Mouse (Mus musculus) intestine, embryonic 15.5 days (tissue): ENCODE results near the gene Crabp2. TPM values are rescaled to one million over a fixed set of nuclear protein-coding genes. Genes with fewer than 3 reads are reported as not detected.

ENCODE experiments used
- ATAC-seq: fragments of 200-750 bp; cut with Nextera tagmentation; 2 replicates; pipeline ENCODE4 v1.8.0; 2017; ENCODE audit warnings: moderate TSS enrichment, moderate library complexity
- H3K27ac ChIP-seq: fragments of 300-500 bp; sonication (generic); 2 replicates; pipeline ENCODE4 v1.5.1; 2015; ENCODE audit warnings: mild to moderate bottlenecking, inconsistent platforms
- H3K27me3 ChIP-seq: fragments of 300-500 bp; sonication (generic); replicated peaks from 2 replicates; pipeline ENCODE4 v1.6.1; 2015; ENCODE audit warnings: inconsistent platforms
- H3K36me3 ChIP-seq: fragments of 300-500 bp; sonication (generic); 2 replicates; pipeline ENCODE4 v1.6.1; 2015; ENCODE audit warnings: inconsistent platforms
- H3K4me1 ChIP-seq: fragments of 300-500 bp; sonication (generic); replicated peaks from 2 replicates; pipeline ENCODE4 v1.6.1; 2015; ENCODE audit warnings: inconsistent platforms
- H3K4me2 ChIP-seq: fragments of 300-500 bp; sonication (generic); replicated peaks from 2 replicates; pipeline ENCODE4 v1.6.1; 2015; ENCODE audit warnings: mild to moderate bottlenecking, inconsistent platforms
- H3K4me3 ChIP-seq: fragments of 300-500 bp; sonication (generic); replicated peaks from 2 replicates; pipeline ENCODE4 v1.5.1; 2015; ENCODE audit warnings: inconsistent platforms
- H3K9ac ChIP-seq: fragments of 300-500 bp; sonication (generic); 2 replicates; pipeline ENCODE4 v1.6.1; 2015; ENCODE audit warnings: inconsistent platforms
- H3K9me3 ChIP-seq: fragments of 300-500 bp; sonication (generic); 2 replicates; pipeline ENCODE4 v1.6.1; 2016; ENCODE audit warnings: inconsistent platforms
- WGBS: fragments of 180-500 bp; shearing (Covaris S2); methylation state at CpG from one replicate; pipeline ENCODE4 v1.1.7; 2015; 5-methylcytosine and 5-hydroxymethylcytosine counted together
- polyA plus RNA-seq: library from polyadenylated mRNA; unstranded; fragments of >200 nt; fragmentation: Nextera tagmentation; extraction: Ambion mirVana; gene quantifications from 2 replicates; pipeline ENCODE4 v1.2.1, GENCODE M21; 2015

Gene Crabp2
- polyA plus RNA-seq, 1 experiment from 2014 or later, result 8.2 TPM

DNA sequence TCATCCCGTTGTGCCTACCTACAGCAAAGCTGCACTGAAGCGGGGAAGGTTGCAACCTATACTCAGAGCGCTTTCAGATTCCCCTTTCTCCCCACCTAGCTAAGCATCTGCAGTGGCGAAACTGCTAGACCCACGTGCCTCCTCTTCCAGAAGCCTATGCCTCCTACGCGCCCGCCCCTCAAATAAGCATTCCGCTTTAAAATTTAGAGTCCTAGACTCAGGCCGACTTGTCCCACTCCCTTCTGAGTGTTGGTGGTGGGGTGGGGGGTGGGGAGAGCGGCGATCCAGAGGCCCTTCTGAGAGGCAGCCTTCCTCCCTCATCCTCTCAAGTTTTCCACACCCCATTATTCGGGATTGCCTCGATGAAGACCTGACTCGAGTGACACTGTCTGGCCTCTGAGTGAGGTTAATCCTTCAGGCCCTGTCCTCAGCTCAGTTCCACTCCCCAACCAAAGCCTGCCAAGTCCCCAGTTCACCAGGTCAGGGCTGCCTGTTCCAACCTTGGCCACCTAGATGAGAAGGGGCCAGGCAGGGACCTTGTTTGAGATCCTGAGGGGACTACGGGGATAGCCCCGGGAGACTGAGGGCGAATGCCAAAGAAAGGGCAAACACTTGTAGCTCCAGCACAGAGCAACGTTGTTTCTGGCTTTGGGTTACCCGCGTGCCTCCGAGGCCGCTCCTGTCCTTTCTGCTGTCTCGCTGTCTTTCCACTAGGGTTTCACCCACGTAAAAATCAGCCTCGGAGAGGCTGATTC, 1.2 kb upstream of the Crabp2 start:
- Histone ChIP-seq H3K4me2 (peak overlapping the region; percentile 59), H3K9ac (peak overlapping the region; percentile 22; the same call in 1 of the 2 replicates), H3K36me3 (peaks cover 4% of the 10 kb centered on the region; the same call in 1 of the 2 replicates), H3K4me1 (peaks cover 34% of the 10 kb centered on the region), H3K27me3 (peaks cover 35% of the 10 kb centered on the region), H3K4me3 (peak overlapping the region; percentile 19), H3K9me3 (no peaks in the 10 kb centered on the region), H3K27ac (no peak overlapping the region)
- ATAC-seq, result no peak
- WGBS, result 9% methylated on average over 26 of the region's 26 CpGs

- Histone ChIP-seq H3K9me3 (no peaks in the 10 kb centered on the region), H3K4me1 (peaks cover 36% of the 10 kb centered on the region), H3K4me2 (peak overlapping the region; percentile 59), H3K27ac (no peak overlapping the region), H3K36me3 (no peaks in the 10 kb centered on the region), H3K9ac (peak overlapping the region; percentile 22; the same call in 1 of the 2 replicates), H3K27me3 (peaks cover 37% of the 10 kb centered on the region), H3K4me3 (peak overlapping the region; percentile 19)
- 3% methylated on average over 17 of the region's 17 CpGs for WGBS
- no peak for ATAC-seq
Measured at GRCm38 (mm10) chr3:87947811-87948199, 661 bp upstream of the Crabp2 start.

- Histone ChIP-seq H3K4me1 (peaks cover 36% of the 10 kb centered on the region), H3K4me3 (no peak overlapping the region), H3K9ac (no peak overlapping the region), H3K27ac (no peak overlapping the region), H3K27me3 (peaks cover 39% of the 10 kb centered on the region), H3K9me3 (no peaks in the 10 kb centered on the region), H3K4me2 (peak overlapping the region; percentile 59), H3K36me3 (no peaks in the 10 kb centered on the region)
- whole genome bisulfite sequencing, result 23% methylated on average over 16 of the region's 16 CpGs
- no peak for ATAC-seq
Measured at GRCm38 (mm10) chr3:87949266-87949954, 944 bp downstream of the Crabp2 start.

DNA sequence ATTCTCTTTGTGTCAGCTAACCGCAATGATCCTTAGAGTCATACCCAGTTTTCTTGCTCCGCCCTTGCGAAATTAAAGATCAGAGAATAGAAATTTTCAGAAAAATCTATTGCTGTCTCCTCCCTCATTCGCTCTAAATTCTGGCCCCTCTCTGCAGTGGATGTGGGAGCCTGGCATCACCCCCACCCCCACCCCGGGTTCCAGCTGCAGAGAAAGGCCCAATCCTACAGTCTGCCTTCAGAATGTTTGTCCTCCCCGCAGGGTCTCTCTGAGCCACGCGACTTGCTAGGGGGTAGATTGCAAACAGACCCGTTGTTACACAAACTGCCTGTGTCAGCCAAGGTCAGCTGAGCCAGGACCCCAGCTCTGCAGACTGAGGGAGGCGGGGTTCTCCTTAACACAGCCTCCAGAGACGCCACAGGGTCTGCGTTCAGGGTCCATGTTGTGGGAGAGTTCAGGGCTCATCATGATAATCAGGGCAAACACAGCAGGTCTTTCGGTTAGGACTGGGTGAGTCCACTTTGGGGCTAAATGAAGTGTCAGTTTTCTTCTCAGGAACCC, 1.6 kb downstream of the Crabp2 start:
- Histone ChIP-seq H3K4me1 (peaks cover 36% of the 10 kb centered on the region), H3K4me2 (0 out of 2 replicates have a peak overlapping the region, but pooled peaks have one; percentile 24), H3K9me3 (no peaks in the 10 kb centered on the region), H3K9ac (no peak overlapping the region), H3K27me3 (peaks cover 39% of the 10 kb centered on the region), H3K36me3 (no peaks in the 10 kb centered on the region), H3K27ac (no peak overlapping the region), H3K4me3 (no peak overlapping the region)
- ATAC-seq, result no peak
- WGBS, result 29% methylated on average over 13 of the region's 13 CpGs

DNA sequence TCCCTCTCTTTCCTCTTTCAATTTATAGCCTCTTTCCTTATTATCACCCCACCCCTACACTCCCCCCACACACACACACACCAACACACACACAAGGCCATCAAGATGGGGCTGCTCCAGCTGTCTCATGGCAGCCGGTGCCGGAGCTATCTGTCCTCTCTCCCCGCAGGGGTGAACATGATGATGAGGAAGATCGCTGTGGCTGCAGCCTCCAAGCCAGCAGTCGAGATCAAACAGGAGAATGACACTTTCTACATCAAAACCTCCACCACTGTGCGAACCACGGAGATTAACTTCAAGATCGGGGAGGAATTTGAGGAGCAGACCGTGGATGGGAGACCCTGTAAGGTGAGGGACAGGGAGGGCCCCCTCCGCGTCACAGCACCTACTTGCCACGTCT, 3.5 kb downstream of the Crabp2 start:
- Histone ChIP-seq H3K4me3 (peak overlapping the region; percentile 25), H3K9ac (peak overlapping the region; percentile 41), H3K27me3 (peaks cover 36% of the 10 kb centered on the region), H3K4me1 (peaks cover 32% of the 10 kb centered on the region), H3K9me3 (no peaks in the 10 kb centered on the region), H3K36me3 (no peaks in the 10 kb centered on the region), H3K27ac (peak overlapping the region; percentile 48; the same call in 1 of the 2 replicates), H3K4me2 (peak overlapping the region; percentile 59)
- 24% methylated on average over 12 of the region's 12 CpGs for WGBS
- ATAC-seq, result no peak

- Histone ChIP-seq H3K4me3 (peak overlapping the region; percentile 25), H3K36me3 (no peaks in the 10 kb centered on the region), H3K27ac (peak overlapping the region; percentile 48; the same call in 1 of the 2 replicates), H3K9ac (peak overlapping the region; percentile 41), H3K27me3 (peaks cover 35% of the 10 kb centered on the region), H3K9me3 (no peaks in the 10 kb centered on the region), H3K4me1 (peaks cover 29% of the 10 kb centered on the region), H3K4me2 (peak overlapping the region; percentile 59)
- peak; percentile 72 for ATAC-seq
- WGBS, result 17% methylated on average over 5 of the region's 5 CpGs
Measured at GRCm38 (mm10) chr3:87952440-87952839, 4.0 kb downstream of the Crabp2 start.

- peaks cover 15% of the 10 kb centered on the region for H3K4me1 ChIP-seq
- H3K4me2 ChIP-seq, result no peak overlapping the region
- no peaks in the 10 kb centered on the region for H3K9me3 ChIP-seq
- H3K27me3 ChIP-seq, result 0 out of 2 replicates have a peak, but pooled peaks cover 3% of the 10 kb centered on the region
- ATAC-seq, result no peak
- H3K4me3 ChIP-seq, result no peak overlapping the region
- WGBS, result 38% methylated on average over 1 of the region's 1 CpGs
- no peak overlapping the region for H3K9ac ChIP-seq
- H3K27ac ChIP-seq, result no peak overlapping the region
- H3K36me3 ChIP-seq, result no peaks in the 10 kb centered on the region
Measured at GRCm38 (mm10) chr3:87958056-87958455, 9.6 kb downstream of the Crabp2 start.

GRCm38 (mm10) chr3:87958476-87958875, 10.0 kb downstream of the Crabp2 start:
- H3K36me3 ChIP-seq, result no peaks in the 10 kb centered on the region
- no peak overlapping the region for H3K27ac ChIP-seq
- ATAC-seq, result no peak
- no peak overlapping the region for H3K4me3 ChIP-seq
- no peaks in the 10 kb centered on the region for H3K9me3 ChIP-seq
- WGBS, result 26% methylated on average over 4 of the region's 4 CpGs
- no peak overlapping the region for H3K9ac ChIP-seq
- H3K4me1 ChIP-seq, result peaks cover 15% of the 10 kb centered on the region
- H3K27me3 ChIP-seq, result 0 out of 2 replicates have a peak, but pooled peaks cover 3% of the 10 kb centered on the region
- H3K4me2 ChIP-seq, result no peak overlapping the region

GRCm38 (mm10) chr3:87958967-87959366, 10.5 kb downstream of the Crabp2 start:
- no peak for ATAC-seq
- 33% methylated on average over 1 of the region's 1 CpGs for WGBS
- H3K9ac ChIP-seq, result no peak overlapping the region
- H3K9me3 ChIP-seq, result no peaks in the 10 kb centered on the region
- H3K4me3 ChIP-seq, result no peak overlapping the region
- no peaks in the 10 kb centered on the region for H3K36me3 ChIP-seq
- H3K4me2 ChIP-seq, result no peak overlapping the region
- H3K4me1 ChIP-seq, result peaks cover 15% of the 10 kb centered on the region
- H3K27ac ChIP-seq, result no peak overlapping the region
- H3K27me3 ChIP-seq, result 0 out of 2 replicates have a peak, but pooled peaks cover 3% of the 10 kb centered on the region

DNA sequence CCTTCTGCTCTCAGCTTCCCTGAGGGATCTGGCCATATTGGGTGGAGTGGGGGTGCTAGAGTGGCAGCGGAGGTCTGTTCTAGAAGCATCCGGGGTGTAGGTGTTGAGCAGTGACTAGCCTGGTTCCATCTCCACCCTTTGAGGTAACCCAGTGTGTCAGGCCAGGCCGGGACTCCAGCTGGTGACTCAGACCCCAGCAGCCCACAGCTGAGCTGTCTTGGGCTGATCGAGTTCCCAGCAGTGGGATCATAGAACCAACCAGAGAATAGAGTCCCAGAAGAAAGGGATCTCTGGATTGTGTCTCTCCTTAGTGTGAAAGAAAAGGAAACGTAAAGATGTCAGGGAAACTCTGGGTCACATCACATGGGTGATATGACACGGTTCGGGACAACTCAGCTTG, 10.9 kb downstream of the Crabp2 start:
- Histone ChIP-seq H3K4me3 (no peak overlapping the region), H3K4me2 (no peak overlapping the region), H3K36me3 (no peaks in the 10 kb centered on the region), H3K9me3 (no peaks in the 10 kb centered on the region), H3K27ac (peak overlapping the region; percentile 89; the same call in 1 of the 2 replicates), H3K27me3 (0 out of 2 replicates have a peak, but pooled peaks cover 3% of the 10 kb centered on the region), H3K4me1 (peaks cover 15% of the 10 kb centered on the region), H3K9ac (no peak overlapping the region)
- ATAC-seq, result no peak
- WGBS, result 58% methylated on average over 7 of the region's 7 CpGs

GRCm38 (mm10) chr3:87960191-87960585, 11.7 kb downstream of the Crabp2 start:
- peak overlapping the region; percentile 84 for H3K4me2 ChIP-seq
- 8% methylated on average over 10 of the region's 10 CpGs for WGBS
- H3K27ac ChIP-seq, result peak overlapping the region; percentile 89
- ATAC-seq, result no peak
- no peaks in the 10 kb centered on the region for H3K9me3 ChIP-seq
- no peaks in the 10 kb centered on the region for H3K36me3 ChIP-seq
- H3K9ac ChIP-seq, result peak overlapping the region; percentile 59; the same call in 1 of the 2 replicates
- H3K4me3 ChIP-seq, result peak overlapping the region; percentile 46
- 0 out of 2 replicates have a peak, but pooled peaks cover 3% of the 10 kb centered on the region for H3K27me3 ChIP-seq
- H3K4me1 ChIP-seq, result peaks cover 15% of the 10 kb centered on the region

- Histone ChIP-seq H3K36me3 (no peaks in the 10 kb centered on the region), H3K4me3 (peak overlapping the region; percentile 46), H3K9me3 (no peaks in the 10 kb centered on the region), H3K27me3 (0 out of 2 replicates have a peak, but pooled peaks cover 3% of the 10 kb centered on the region), H3K4me1 (peaks cover 15% of the 10 kb centered on the region), H3K27ac (peak overlapping the region; percentile 89), H3K4me2 (peak overlapping the region; percentile 84), H3K9ac (peak overlapping the region; percentile 59)
- ATAC-seq, result peak; percentile 99
- under 1% methylated on average over 27 of the region's 27 CpGs for WGBS
Measured at GRCm38 (mm10) chr3:87960586-87961191, 12.2 kb downstream of the Crabp2 start.
